ENCODE assay signal across 22 mouse cellular contexts in the genomic region with DNA sequence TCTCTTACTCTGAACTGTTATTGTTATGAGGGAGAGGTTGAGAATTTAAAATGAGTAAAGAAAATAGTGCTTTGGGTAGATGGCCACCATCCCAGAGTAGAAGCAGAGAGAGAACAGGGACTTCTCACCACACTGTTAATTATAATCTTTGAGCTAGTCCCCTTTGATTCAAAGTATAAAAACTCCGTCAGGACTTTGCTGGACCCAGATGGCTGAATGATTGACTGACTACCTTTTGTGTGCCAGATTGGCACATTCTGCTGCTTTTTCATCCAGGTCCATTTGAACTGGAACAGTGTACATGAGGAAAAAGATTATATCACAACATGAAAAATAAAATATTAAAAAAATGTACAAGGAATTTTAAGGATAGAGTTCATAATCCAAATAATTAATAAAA.
DNase-seq lines count a peak whose midpoint lies in the region; ATAC-seq lines count a peak whose summit lies in the region.
"Had no signal": no experiment of that assay in that cellular context is flagged by ENCODE, and none has a peak within 500 bp of the region (broad histone marks: within the 10 kb centered on the region; RNA-seq: fewer than 3 reads in every experiment).

No protein-coding gene starts in this region.

- 17% methylated on average over 1 of the region's 1 CpGs for WGBS in forebrain, embryonic 15.5 days
- 57% methylated on average over 1 of the region's 1 CpGs for WGBS in forebrain, embryonic 12.5 days
- 11% methylated on average over 1 of the region's 1 CpGs for WGBS in forebrain, embryonic 16.5 days
- WGBS in midbrain, embryonic 14.5 days: 39% methylated on average over 1 of the region's 1 CpGs

- H3K36me3 ChIP-seq in forebrain, embryonic 15.5 days: no peaks in the 10 kb centered on the region
- no peaks in the 10 kb centered on the region for H3K36me3 ChIP-seq in forebrain, embryonic 12.5 days (replicated peaks)
- no peaks in the 10 kb centered on the region for H3K36me3 ChIP-seq in forebrain, embryonic 16.5 days (ENCODE audit: control insufficient read depth, insufficient read depth)
- no peaks in the 10 kb centered on the region for H3K36me3 ChIP-seq in midbrain, embryonic 14.5 days (ENCODE audit: control insufficient read depth, insufficient read depth, low read length)
- H3K36me3 ChIP-seq: embryonic facial prominence, embryonic 12.5 days; G1E; heart, embryonic 10.5 days; hindbrain, embryonic 13.5 days had no signal

- H3K9ac ChIP-seq in forebrain, embryonic 15.5 days (replicated peaks): no peak overlapping the region
- H3K9ac ChIP-seq in forebrain, embryonic 12.5 days: no peak overlapping the region
- H3K9ac ChIP-seq in forebrain, embryonic 16.5 days (replicated peaks; ENCODE audit: low read depth, low read length): no peak overlapping the region
- no peak overlapping the region for H3K9ac ChIP-seq in midbrain, embryonic 14.5 days (replicated peaks; ENCODE audit: low read length)
- H3K9ac ChIP-seq: embryonic facial prominence, embryonic 12.5 days; hindbrain, embryonic 13.5 days had no signal

- no peak overlapping the region for H3K27ac ChIP-seq in forebrain, embryonic 15.5 days (replicated peaks)
- H3K27ac ChIP-seq in forebrain, embryonic 12.5 days: no peak overlapping the region
- no peak overlapping the region for H3K27ac ChIP-seq in forebrain, embryonic 16.5 days (ENCODE audit: low read length)
- no peak overlapping the region for H3K27ac ChIP-seq in midbrain, embryonic 14.5 days (replicated peaks; ENCODE audit: low read depth, low read length)
- H3K27ac ChIP-seq: embryonic facial prominence, embryonic 12.5 days; heart, embryonic 10.5 days; hindbrain, embryonic 13.5 days; hindbrain, postnatal 0 days had no signal

- peak; percentile 55; the same call in 1 of the 2 replicates for ATAC-seq in forebrain, embryonic 15.5 days (replicated peaks)
- ATAC-seq in forebrain, embryonic 12.5 days (ENCODE audit: low FRiP score): no peak
- peak; percentile 72 for ATAC-seq in forebrain, embryonic 16.5 days
- no peak for ATAC-seq in midbrain, embryonic 14.5 days (ENCODE audit: low FRiP score, low TSS enrichment)
- ATAC-seq: CD4-positive, CD25-positive, alpha-beta regulatory T cell, adult 4 months; hindbrain, postnatal 0 days had no signal

- peak; percentile 35 to 46 for DNase-seq in cerebellum, postnatal 10 days
- DNase-seq in cerebellum, postnatal 25 days: no peak
- peak; percentile 68 for DNase-seq in kidney, adult 9 months
- no peak for DNase-seq in kidney, postnatal 4 days
- no peak for DNase-seq in midbrain, embryonic 14.5 days
- DNase-seq: adrenal gland, adult 8-10 months; adrenal gland, postnatal 36 days; B cell, adult 2 months; cerebellum, adult 18-20 months; cerebellum, adult 9-11 months; gastrocnemius, postnatal 36 days; heart, adult 11 months; heart, postnatal 10 days had no signal

- no peaks in the 10 kb centered on the region for H3K4me1 ChIP-seq in forebrain, embryonic 15.5 days
- no peaks in the 10 kb centered on the region for H3K4me1 ChIP-seq in forebrain, embryonic 12.5 days
- H3K4me1 ChIP-seq in forebrain, embryonic 16.5 days (replicated peaks; ENCODE audit: control insufficient read depth, insufficient read depth, low read length): no peaks in the 10 kb centered on the region
- H3K4me1 ChIP-seq in midbrain, embryonic 14.5 days (ENCODE audit: control insufficient read depth, insufficient read depth, low read length): no peaks in the 10 kb centered on the region
- H3K4me1 ChIP-seq: embryonic facial prominence, embryonic 12.5 days; heart, embryonic 10.5 days; hindbrain, embryonic 13.5 days had no signal

- H3K4me3 ChIP-seq in forebrain, embryonic 15.5 days: no peak overlapping the region
- no peak overlapping the region for H3K4me3 ChIP-seq in forebrain, embryonic 12.5 days (replicated peaks)
- no peak overlapping the region for H3K4me3 ChIP-seq in forebrain, embryonic 16.5 days (replicated peaks; ENCODE audit: low read length)
- no peak overlapping the region for H3K4me3 ChIP-seq in midbrain, embryonic 14.5 days (replicated peaks; ENCODE audit: low read depth, low read length)
- H3K4me3 ChIP-seq: embryonic facial prominence, embryonic 12.5 days; heart, embryonic 10.5 days; hindbrain, embryonic 13.5 days had no signal

- H3K4me2 ChIP-seq in forebrain, embryonic 15.5 days (replicated peaks): no peak overlapping the region
- H3K4me2 ChIP-seq in forebrain, embryonic 12.5 days: no peak overlapping the region
- H3K4me2 ChIP-seq in forebrain, embryonic 16.5 days (ENCODE audit: low read length): no peak overlapping the region
- H3K4me2 ChIP-seq in midbrain, embryonic 14.5 days (ENCODE audit: low read length): no peak overlapping the region
- H3K4me2 ChIP-seq: embryonic facial prominence, embryonic 12.5 days; hindbrain, embryonic 13.5 days had no signal

- H3K9me3 ChIP-seq in forebrain, embryonic 15.5 days: no peaks in the 10 kb centered on the region
- H3K9me3 ChIP-seq in forebrain, embryonic 12.5 days: no peaks in the 10 kb centered on the region
- H3K9me3 ChIP-seq in forebrain, embryonic 16.5 days (ENCODE audit: control insufficient read depth, low read length): no peaks in the 10 kb centered on the region
- H3K9me3 ChIP-seq in midbrain, embryonic 14.5 days (ENCODE audit: control insufficient read depth, low read length): no peaks in the 10 kb centered on the region
- H3K9me3 ChIP-seq: embryonic facial prominence, embryonic 12.5 days; heart, embryonic 10.5 days; hindbrain, embryonic 13.5 days had no signal

- H3K27me3 ChIP-seq in forebrain, embryonic 15.5 days: no peaks in the 10 kb centered on the region
- no peaks in the 10 kb centered on the region for H3K27me3 ChIP-seq in forebrain, embryonic 12.5 days
- no peaks in the 10 kb centered on the region for H3K27me3 ChIP-seq in forebrain, embryonic 16.5 days (replicated peaks; ENCODE audit: control insufficient read depth, insufficient read depth, low read length)
- H3K27me3 ChIP-seq in midbrain, embryonic 14.5 days (ENCODE audit: control insufficient read depth, insufficient read depth, low read length): no peaks in the 10 kb centered on the region
- H3K27me3 ChIP-seq: embryonic facial prominence, embryonic 12.5 days; hindbrain, embryonic 13.5 days had no signal

Comparison
In these comparisons a context has a peak if more than half of its experiments do, and no peak if none do; other contexts are left out.
1. DNase-seq: peak in cerebellum, postnatal 10 days (2 of 2) and kidney, adult 9 months (single experiment); none in cerebellum, postnatal 25 days (0 of 2), kidney, postnatal 4 days (0 of 2) and midbrain, embryonic 14.5 days (single experiment).
2. ATAC-seq: peak in forebrain, embryonic 15.5 days (single experiment) and forebrain, embryonic 16.5 days (single experiment); none in forebrain, embryonic 12.5 days (single experiment) and midbrain, embryonic 14.5 days (single experiment).